In genomic region chr11:101602491-101602890, GRCm38 (mm10) we compare ENCODE assay signal across 10 mouse cellular contexts. TPM values are rescaled to one million over a fixed set of nuclear protein-coding genes. Genes with fewer than 3 reads are reported as not detected.
A peak's percentile ranks its signal among the peaks of the same experiment; 100 is the strongest.
DNase-seq lines count a peak whose midpoint lies in the region; TF ChIP-seq lines count a peak whose summit lies in the region.
"Had no signal": no experiment of that assay in that cellular context is flagged by ENCODE, and none has a peak within 500 bp of the region (broad histone marks: within the 10 kb centered on the region; RNA-seq: fewer than 3 reads in every experiment).

No protein-coding gene starts in this region.

- no peak overlapping the region for H3K4me2 ChIP-seq in myocyte (ENCODE audit: low read depth)
- H3K4me2 ChIP-seq: limb, embryonic 15.5 days had no signal

- H3K27me3 ChIP-seq in myocyte (ENCODE audit: control insufficient read depth, insufficient read depth, insufficient read length), result peaks cover 23% of the 10 kb centered on the region
- H3K27me3 ChIP-seq: limb, embryonic 15.5 days had no signal

- no peaks in the 10 kb centered on the region for H3K79me2 ChIP-seq in myocyte (ENCODE audit: control insufficient read depth, insufficient read depth)

- no peak for TF ChIP-seq POLR2A in myocyte (IDR thresholded peaks at IDR 0.05; ENCODE audit: insufficient read length, low read depth)

- H3K4me3 ChIP-seq in myocyte, result no peak overlapping the region
- H3K4me3 ChIP-seq: limb, embryonic 15.5 days had no signal

- DNase-seq in gastrocnemius, adult 18-20 months (ENCODE audit: low spot score), result peak; percentile 48
- no peak for DNase-seq in gastrocnemius, adult 8-10 months (ENCODE audit: low spot score in 2 of 2)
- peak; percentile 77 for DNase-seq in 416B (ENCODE audit: low read depth)
- DNase-seq in adrenal gland, postnatal 36 days, result peak; percentile 80 to 84
- peak; percentile 89 for DNase-seq in induced T-regulatory cell, adult 2 months (ENCODE audit: low read depth)
- no peak for DNase-seq in cerebellum, adult 11-12 months
- DNase-seq in layer of hippocampus, postnatal 14 days (ENCODE audit: low spot score in 2 of 2), result no peak

- no peak overlapping the region for H3ac ChIP-seq in myocyte (ENCODE audit: control insufficient read depth, insufficient read length)

- no peaks in the 10 kb centered on the region for H3K36me3 ChIP-seq in myocyte (ENCODE audit: control insufficient read depth, insufficient read depth)
- H3K36me3 ChIP-seq: limb, embryonic 15.5 days had no signal

TF ChIP-seq in myocyte, 11 proteins besides CTCF, POLR2A, EP300 and RAD21:
- peak; percentile 82 for TF ChIP-seq REST (IDR thresholded peaks at IDR 0.05; ENCODE audit: insufficient read depth, insufficient read length)
- no peak for TF ChIP-seq USF1 (IDR thresholded peaks at IDR 0.05; ENCODE audit: low read depth)

RNA-seq across cellular contexts. Expression of gene Gm11634, which starts 3.4 kb away (rescaled TPM):
- total RNA-seq in gastrocnemius, adult 18-20 months (2021), result not detected
- total RNA-seq in gastrocnemius, adult 8-10 months (2022), result not detected
- total RNA-seq in adrenal gland, postnatal 36 days (2021), result not detected
- not detected for polyA plus RNA-seq in myocyte (2012; fragmentation: generic; extraction: Trizol)
- total RNA-seq in layer of hippocampus, postnatal 14 days (2021), result not detected
- polyA plus RNA-seq: limb, embryonic 15.5 days; stomach, embryonic 16.5 days had no signal

RNA-seq across cellular contexts. Expression of gene Tmem106a, which starts 20.4 kb away (rescaled TPM):
- 1 to 10 TPM; 1.5 to 2.4 TPM for total RNA-seq in gastrocnemius, adult 18-20 months (2021)
- total RNA-seq in gastrocnemius, adult 8-10 months (2022), result 1 to 10 TPM in 2 of 4 experiments, under 1 TPM in 2; 0.61 to 1.8 (median 1.0) TPM
- total RNA-seq in adrenal gland, postnatal 36 days (2021), result 10 to 100 TPM; 10.9 to 11.1 TPM
- polyA plus RNA-seq in myocyte (2012; fragmentation: generic; extraction: Trizol), result 1.8 TPM
- total RNA-seq in layer of hippocampus, postnatal 14 days (2021), result 1 to 10 TPM; 2.0 to 4.1 TPM

RNA-seq across cellular contexts. Expression of gene Rdm1, which starts 24.5 kb away (rescaled TPM):
- total RNA-seq in gastrocnemius, adult 18-20 months (2021), result 10 to 100 TPM; 30.1 to 31.5 TPM
- total RNA-seq in gastrocnemius, adult 8-10 months (2022), result 10 to 100 TPM; 29.7 to 40.5 (median 33.7) TPM
- 10 to 100 TPM; 24.0 to 31.6 TPM for total RNA-seq in adrenal gland, postnatal 36 days (2021)
- 8.5 TPM for polyA plus RNA-seq in myocyte (2012; fragmentation: generic; extraction: Trizol)
- 1 to 10 TPM; 4.7 to 6.3 TPM for total RNA-seq in layer of hippocampus, postnatal 14 days (2021)

RNA-seq across cellular contexts. Expression of gene Nbr1, which starts 50.5 kb away (rescaled TPM):
- 10 to 100 TPM; 63.0 to 66.2 TPM for total RNA-seq in gastrocnemius, adult 18-20 months (2021)
- 10 to 100 TPM; 61.4 to 66.8 (median 65.4) TPM for total RNA-seq in gastrocnemius, adult 8-10 months (2022)
- total RNA-seq in adrenal gland, postnatal 36 days (2021), result 100 to 1,000 TPM; 128 to 134 TPM
- 33.0 TPM for polyA plus RNA-seq in myocyte (2012; fragmentation: generic; extraction: Trizol)
- total RNA-seq in layer of hippocampus, postnatal 14 days (2021), result 100 to 1,000 TPM; 122 to 177 TPM

RNA-seq across cellular contexts. Expression of gene Brca1, which starts 50.7 kb away (rescaled TPM):
- under 1 TPM in 1 of 2 experiments, not detected in 1; 0.34 TPM for total RNA-seq in gastrocnemius, adult 18-20 months (2021)
- under 1 TPM in 2 of 4 experiments, not detected in 2; 0.07 to 0.11 TPM for total RNA-seq in gastrocnemius, adult 8-10 months (2022)
- total RNA-seq in adrenal gland, postnatal 36 days (2021), result 1 to 10 TPM; 2.4 to 2.9 TPM
- polyA plus RNA-seq in myocyte (2012; fragmentation: generic; extraction: Trizol), result 1.0 TPM
- total RNA-seq in layer of hippocampus, postnatal 14 days (2021), result 1 to 10 TPM; 1.3 to 3.2 TPM

Comparison
In these comparisons a context has a peak if more than half of its experiments do, and no peak if none do; other contexts are left out.
1. DNase-seq: peak in gastrocnemius, adult 18-20 months (single experiment), 416B (single experiment), adrenal gland, postnatal 36 days (2 of 2) and induced T-regulatory cell, adult 2 months (single experiment); none in gastrocnemius, adult 8-10 months (0 of 2), cerebellum, adult 11-12 months (single experiment) and layer of hippocampus, postnatal 14 days (0 of 2).